Mouse (Mus musculus) hindbrain, embryonic 15.5 days (tissue): ENCODE data around the gene Clock. TPM values are rescaled to one million over a fixed set of nuclear protein-coding genes. Genes with fewer than 3 reads are reported as not detected.

Source experiments
- ATAC-seq: fragments of 200-750 bp; cut with Nextera tagmentation; 2 replicates; pipeline ENCODE4 v1.8.0; 2017; ENCODE audit warnings: low read depth, moderate number of reproducible peaks, moderate TSS enrichment; ENCODE audit not compliant: low FRiP score
- H3K27ac ChIP-seq: fragments of 300-500 bp; sonication (generic); replicated peaks from 2 replicates; pipeline ENCODE4 v1.5.1; 2015; ENCODE audit warnings: mild to moderate bottlenecking, inconsistent platforms
- H3K27me3 ChIP-seq: fragments of 300-500 bp; sonication (generic); 2 replicates; pipeline ENCODE4 v1.6.1; 2015; ENCODE audit warnings: control low read depth, inconsistent platforms
- H3K36me3 ChIP-seq: fragments of 300-500 bp; sonication (generic); 2 replicates; pipeline ENCODE4 v1.6.1; 2015; ENCODE audit warnings: control low read depth, inconsistent platforms
- H3K4me1 ChIP-seq: fragments of 300-500 bp; sonication (generic); replicated peaks from 2 replicates; pipeline ENCODE4 v1.6.1; 2015; ENCODE audit warnings: control low read depth, inconsistent platforms
- H3K4me2 ChIP-seq: fragments of 300-500 bp; sonication (generic); 2 replicates; pipeline ENCODE4 v1.6.1; 2015; ENCODE audit warnings: moderate library complexity, mild to moderate bottlenecking, inconsistent platforms
- H3K4me3 ChIP-seq: fragments of 300-500 bp; sonication (generic); 2 replicates; pipeline ENCODE4 v1.5.1; 2015; ENCODE audit warnings: mild to moderate bottlenecking, inconsistent platforms
- H3K9ac ChIP-seq: fragments of 300-500 bp; sonication (generic); 2 replicates; pipeline ENCODE4 v1.6.1; 2015; ENCODE audit warnings: inconsistent platforms
- H3K9me3 ChIP-seq: fragments of 300-500 bp; sonication (generic); 2 replicates; pipeline ENCODE4 v1.6.1; 2016; ENCODE audit warnings: control low read depth, inconsistent platforms
- WGBS: fragments of 180-500 bp; shearing (Covaris S2); methylation state at CpG from one replicate; pipeline ENCODE4 v1.1.7; 2015; 5-methylcytosine and 5-hydroxymethylcytosine counted together
- polyA plus RNA-seq: library from polyadenylated mRNA; unstranded; fragments of >200 nt; fragmentation: Nextera tagmentation; extraction: Ambion mirVana; gene quantifications from 2 replicates; pipeline ENCODE4 v1.2.1, GENCODE M21; 2015

The Clock gene
- polyA plus RNA-seq, 1 experiment from 2014 or later = 13.1 TPM

DNA sequence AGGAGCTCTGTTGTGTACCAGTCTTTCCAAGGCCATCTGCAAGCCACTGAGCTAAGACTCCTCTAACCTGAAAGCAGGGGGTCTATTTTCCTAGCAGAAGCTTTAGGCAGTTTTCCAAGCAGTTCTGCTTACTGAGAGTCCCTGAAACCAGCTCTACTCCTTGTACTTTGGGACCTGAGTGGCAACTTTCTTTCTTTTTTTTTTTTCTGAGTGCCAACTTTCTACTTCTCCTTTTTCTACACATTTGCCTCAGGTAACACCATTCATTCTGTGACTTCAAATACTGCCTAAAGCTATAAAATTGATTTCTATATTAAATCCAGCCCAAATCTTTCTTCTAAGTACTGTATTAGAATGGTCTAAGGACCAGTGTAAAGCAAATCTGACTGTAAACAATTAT is 58.1 kb downstream of the Clock start:
- Histone ChIP-seq H3K4me3 (no peak overlapping the region), H3K9ac (no peak overlapping the region), H3K9me3 (no peaks in the 10 kb centered on the region), H3K27ac (no peak overlapping the region), H3K4me1 (no peaks in the 10 kb centered on the region), H3K27me3 (no peaks in the 10 kb centered on the region), H3K4me2 (no peak overlapping the region), H3K36me3 (peaks cover 7% of the 10 kb centered on the region; the same call in 1 of the 2 replicates)
- no peak for ATAC-seq

GRCm38 (mm10) chr5:76245419-76245818 is 59.2 kb downstream of the Clock start:
- WGBS = 88% methylated on average over 3 of the region's 3 CpGs
- H3K36me3 ChIP-seq = peaks cover 8% of the 10 kb centered on the region
- no peak for ATAC-seq

GRCm38 (mm10) chr5:76244430-76244829 is 60.2 kb downstream of the Clock start:
- Histone ChIP-seq H3K4me3 (no peak overlapping the region), H3K27me3 (no peaks in the 10 kb centered on the region), H3K4me2 (no peak overlapping the region), H3K36me3 (peaks cover 18% of the 10 kb centered on the region), H3K9ac (no peak overlapping the region), H3K27ac (no peak overlapping the region), H3K9me3 (no peaks in the 10 kb centered on the region), H3K4me1 (no peaks in the 10 kb centered on the region)
- ATAC-seq = no peak
- 95% methylated on average over 10 of the region's 10 CpGs for WGBS

More at GRCm38 (mm10) chr5:76245419-76245818, 59.2 kb downstream of the Clock start:
- Histone ChIP-seq H3K27ac (no peak overlapping the region), H3K9me3 (no peaks in the 10 kb centered on the region), H3K27me3 (no peaks in the 10 kb centered on the region), H3K4me2 (no peak overlapping the region), H3K4me3 (no peak overlapping the region), H3K9ac (no peak overlapping the region), H3K4me1 (no peaks in the 10 kb centered on the region)

DNA sequence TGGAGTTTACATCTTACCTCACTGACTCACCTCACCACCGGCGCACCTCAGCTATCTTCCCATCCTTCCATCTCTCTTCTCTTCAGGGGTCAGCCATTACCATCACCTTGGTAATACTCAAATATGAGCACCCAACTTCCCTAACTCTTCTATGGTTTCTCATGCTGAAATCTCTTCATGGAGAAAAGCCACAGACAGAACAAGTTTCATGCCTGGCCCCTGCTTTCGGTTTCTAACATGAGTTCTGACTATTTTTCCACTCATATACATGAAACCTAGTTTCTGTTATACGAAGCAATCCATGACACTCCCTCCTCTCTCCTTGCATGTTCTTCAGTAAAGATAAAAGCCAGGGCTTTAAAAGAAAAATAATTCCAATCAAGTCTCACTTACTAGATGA is 60.7 kb downstream of the Clock start:
- Histone ChIP-seq H3K27me3 (no peaks in the 10 kb centered on the region), H3K27ac (no peak overlapping the region), H3K4me2 (no peak overlapping the region), H3K9ac (no peak overlapping the region), H3K9me3 (no peaks in the 10 kb centered on the region), H3K4me1 (no peaks in the 10 kb centered on the region), H3K36me3 (peaks cover 18% of the 10 kb centered on the region), H3K4me3 (no peak overlapping the region)
- no peak for ATAC-seq
- 96% methylated on average over 4 of the region's 4 CpGs for WGBS

- Histone ChIP-seq H3K27me3 (no peaks in the 10 kb centered on the region), H3K4me2 (no peak overlapping the region), H3K9ac (no peak overlapping the region), H3K36me3 (peaks cover 21% of the 10 kb centered on the region), H3K4me3 (no peak overlapping the region), H3K4me1 (no peaks in the 10 kb centered on the region), H3K27ac (no peak overlapping the region), H3K9me3 (no peaks in the 10 kb centered on the region)
- ATAC-seq = no peak
- WGBS = 95% methylated on average over 3 of the region's 3 CpGs
Observed at GRCm38 (mm10) chr5:76243274-76243673, 61.3 kb downstream of the Clock start.

DNA sequence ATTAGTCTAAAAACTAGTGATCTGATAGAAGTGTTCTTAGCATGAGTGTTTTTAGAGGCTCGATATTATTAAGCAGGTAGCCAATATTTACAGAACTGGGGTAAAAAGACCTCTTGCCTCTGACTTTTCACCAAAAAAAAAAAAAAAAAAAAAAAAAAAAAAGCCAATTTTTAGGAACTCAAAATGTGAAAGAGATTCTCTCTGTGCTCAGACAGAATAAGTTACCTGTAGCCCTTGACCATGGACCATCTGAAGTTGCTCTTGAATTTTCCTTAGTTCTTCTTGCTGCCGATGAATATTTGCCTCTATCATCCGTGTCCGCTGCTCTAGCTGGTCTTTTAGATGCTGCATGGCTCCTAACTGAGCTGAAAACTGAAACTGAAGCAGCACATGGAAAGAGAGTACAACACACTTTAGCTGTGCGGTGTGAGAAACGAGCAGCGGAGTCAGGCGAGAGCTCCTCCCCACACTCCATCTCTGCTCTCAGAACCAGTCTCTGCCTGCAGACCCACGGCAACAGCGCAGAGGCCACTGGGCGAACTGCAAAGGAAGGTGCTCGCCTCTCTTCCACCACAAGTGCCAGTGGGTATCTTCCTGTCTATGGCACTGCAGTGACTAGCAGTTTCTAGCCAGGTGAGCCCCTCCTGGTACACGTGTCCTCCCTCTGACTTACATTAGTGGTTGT is 73.3 kb downstream of the Clock start:
- H3K27ac ChIP-seq = no peak overlapping the region
- peaks cover 55% of the 10 kb centered on the region for H3K36me3 ChIP-seq
- no peak overlapping the region for H3K4me2 ChIP-seq
- no peaks in the 10 kb centered on the region for H3K9me3 ChIP-seq
- ATAC-seq = no peak
- WGBS = 94% methylated on average over 13 of the region's 13 CpGs
- no peak overlapping the region for H3K4me3 ChIP-seq
- H3K9ac ChIP-seq = no peak overlapping the region
- no peaks in the 10 kb centered on the region for H3K27me3 ChIP-seq
- no peaks in the 10 kb centered on the region for H3K4me1 ChIP-seq

GRCm38 (mm10) chr5:76216691-76217090 is 87.9 kb downstream of the Clock start:
- 85% methylated on average over 6 of the region's 6 CpGs for WGBS

GRCm38 (mm10) chr5:76208066-76208465 is 96.5 kb downstream of the Clock start:
- no peaks in the 10 kb centered on the region for H3K27me3 ChIP-seq
- WGBS = 94% methylated on average over 5 of the region's 5 CpGs

More at GRCm38 (mm10) chr5:76216691-76217090, 87.9 kb downstream of the Clock start:
- no peak for ATAC-seq
- no peaks in the 10 kb centered on the region for H3K9me3 ChIP-seq
- H3K4me2 ChIP-seq = no peak overlapping the region
- H3K4me3 ChIP-seq = no peak overlapping the region
- no peak overlapping the region for H3K27ac ChIP-seq
- H3K9ac ChIP-seq = no peak overlapping the region
- no peaks in the 10 kb centered on the region for H3K4me1 ChIP-seq
- H3K36me3 ChIP-seq = peaks cover 36% of the 10 kb centered on the region
- H3K27me3 ChIP-seq = no peaks in the 10 kb centered on the region

DNA sequence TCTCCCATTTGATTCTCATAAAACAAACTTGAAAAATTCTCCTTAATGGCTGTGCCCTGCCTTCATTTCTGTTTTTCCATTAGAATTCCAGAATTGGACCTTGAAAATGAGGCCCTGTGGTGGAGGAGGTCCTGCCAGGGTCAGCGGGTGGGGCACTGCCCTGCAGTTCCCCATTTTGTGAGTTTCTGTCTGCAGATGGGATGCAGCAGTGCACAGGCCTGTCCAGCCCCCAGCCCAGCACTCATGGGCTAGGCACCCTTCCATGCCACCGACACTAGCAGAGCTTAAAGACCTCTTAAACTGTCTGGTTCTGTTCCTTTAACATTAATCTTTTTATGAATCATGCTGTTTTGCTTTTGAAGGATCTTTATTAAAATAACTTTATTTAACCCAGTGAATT is 98.7 kb downstream of the Clock start:
- Histone ChIP-seq H3K4me2 (no peak overlapping the region), H3K27me3 (no peaks in the 10 kb centered on the region), H3K27ac (no peak overlapping the region), H3K4me1 (no peaks in the 10 kb centered on the region), H3K9ac (no peak overlapping the region), H3K4me3 (no peak overlapping the region), H3K36me3 (peaks cover 54% of the 10 kb centered on the region), H3K9me3 (no peaks in the 10 kb centered on the region)
- no peak for ATAC-seq
- 88% methylated on average over 2 of the region's 2 CpGs for WGBS

More at GRCm38 (mm10) chr5:76208066-76208465, 96.5 kb downstream of the Clock start:
- no peaks in the 10 kb centered on the region for H3K4me1 ChIP-seq
- no peaks in the 10 kb centered on the region for H3K9me3 ChIP-seq
- H3K4me2 ChIP-seq = no peak overlapping the region
- no peak for ATAC-seq
- H3K9ac ChIP-seq = no peak overlapping the region
- peaks cover 57% of the 10 kb centered on the region for H3K36me3 ChIP-seq
- H3K27ac ChIP-seq = no peak overlapping the region
- H3K4me3 ChIP-seq = no peak overlapping the region

- H3K9ac ChIP-seq = no peak overlapping the region
- H3K27ac ChIP-seq = no peak overlapping the region
- no peaks in the 10 kb centered on the region for H3K27me3 ChIP-seq
- H3K9me3 ChIP-seq = no peaks in the 10 kb centered on the region
- H3K4me2 ChIP-seq = no peak overlapping the region
- peaks cover 49% of the 10 kb centered on the region for H3K36me3 ChIP-seq
- no peaks in the 10 kb centered on the region for H3K4me1 ChIP-seq
- no peak overlapping the region for H3K4me3 ChIP-seq
- WGBS = 94% methylated on average over 3 of the region's 3 CpGs
- ATAC-seq = no peak
Observed at GRCm38 (mm10) chr5:76203171-76203570, 101.4 kb downstream of the Clock start.

- no peaks in the 10 kb centered on the region for H3K9me3 ChIP-seq
- H3K4me1 ChIP-seq = no peaks in the 10 kb centered on the region
- H3K27me3 ChIP-seq = no peaks in the 10 kb centered on the region
- WGBS = 92% methylated on average over 13 of the region's 13 CpGs
- H3K36me3 ChIP-seq = peaks cover 20% of the 10 kb centered on the region
- H3K4me3 ChIP-seq = no peak overlapping the region
- H3K27ac ChIP-seq = no peak overlapping the region
- ATAC-seq = no peak
- H3K9ac ChIP-seq = no peak overlapping the region
- H3K4me2 ChIP-seq = no peak overlapping the region
Observed at GRCm38 (mm10) chr5:76199346-76199745, 105.2 kb downstream of the Clock start.

DNA sequence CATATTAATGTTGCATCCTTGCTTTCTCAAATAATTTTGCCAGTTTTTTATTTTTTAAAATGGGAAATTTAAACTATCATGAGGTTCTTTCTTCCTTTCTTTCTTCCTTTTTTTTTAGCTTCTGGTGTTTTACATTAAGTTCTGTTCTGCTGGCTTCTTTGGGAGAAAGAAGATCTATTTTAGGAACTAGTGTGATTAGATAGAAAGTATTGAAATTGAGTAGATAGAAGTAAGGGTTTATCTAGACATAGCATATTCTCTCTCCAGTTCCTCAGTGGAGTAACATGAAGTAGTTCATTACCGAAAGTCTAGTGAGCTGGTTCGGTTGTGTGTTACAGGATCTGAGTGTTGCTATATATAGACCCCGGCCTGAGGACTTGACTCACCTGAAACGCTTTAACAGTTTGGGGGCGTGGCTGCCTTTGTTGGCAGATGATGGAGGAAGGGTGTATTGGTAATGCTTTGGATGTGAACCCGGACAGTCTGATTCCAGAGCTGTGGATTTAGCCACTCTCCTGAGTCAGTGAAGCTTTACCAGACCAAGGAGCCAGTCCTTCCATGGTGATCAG is 110.1 kb downstream of the Clock start:
- Histone ChIP-seq H3K4me1 (no peaks in the 10 kb centered on the region), H3K27me3 (no peaks in the 10 kb centered on the region), H3K9me3 (no peaks in the 10 kb centered on the region), H3K4me2 (no peak overlapping the region), H3K9ac (no peak overlapping the region), H3K4me3 (no peak overlapping the region), H3K27ac (no peak overlapping the region), H3K36me3 (no peaks in the 10 kb centered on the region)
- no peak for ATAC-seq
- WGBS = 93% methylated on average over 6 of the region's 6 CpGs

DNA sequence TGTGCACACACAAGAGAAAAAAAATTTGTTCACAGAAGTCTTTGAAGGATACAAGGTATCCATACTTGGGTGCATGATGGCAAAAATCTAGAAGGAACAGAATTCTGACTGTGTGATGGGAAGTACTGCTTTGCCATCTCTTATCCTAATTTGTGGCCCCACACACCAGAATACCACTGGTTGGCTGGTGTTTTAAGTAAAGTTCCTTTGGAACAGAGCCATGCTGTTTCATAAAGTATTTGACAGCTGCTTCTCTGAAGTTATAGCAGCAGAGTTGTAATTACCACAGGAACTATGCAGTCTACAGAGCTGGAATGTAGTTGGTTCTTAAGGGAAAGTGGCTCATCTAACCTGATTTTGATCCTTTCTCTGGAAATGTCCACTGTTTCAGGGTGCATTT is 111.5 kb downstream of the Clock start:
- Histone ChIP-seq H3K9ac (no peak overlapping the region), H3K27me3 (no peaks in the 10 kb centered on the region), H3K4me3 (no peak overlapping the region), H3K4me2 (no peak overlapping the region), H3K4me1 (no peaks in the 10 kb centered on the region), H3K36me3 (no peaks in the 10 kb centered on the region), H3K9me3 (no peaks in the 10 kb centered on the region), H3K27ac (no peak overlapping the region)
- ATAC-seq = no peak
